Mouse (Mus musculus): ENCODE measurements around the gene Dnajc9.

- no peak for TF ChIP-seq CTCF (IDR thresholded peaks at IDR 0.05; ENCODE audit: borderline replicate concordance, control insufficient read depth, extremely low read depth, insufficient read depth, low read length, poor library complexity)
- TF ChIP-seq POLR2A (IDR thresholded peaks at IDR 0.05; ENCODE audit: control insufficient read depth, extremely low read depth, insufficient read depth, low read length, poor library complexity) = no peak
These were observed 8.5 kb upstream of the Dnajc9 start for GRCm38 (mm10) chr14:20397220-20397619.
